Mouse (Mus musculus) midbrain, postnatal 0 days (tissue): ENCODE results near the gene Tubb3. TPM values are rescaled to one million over a fixed set of nuclear protein-coding genes. Genes with fewer than 3 reads are reported as not detected.

Experiments used
- ATAC-seq: fragments of 200-750 bp; cut with Nextera tagmentation; 2 replicates; pipeline ENCODE4 v1.8.0; 2017; ENCODE audit warnings: moderate number of reproducible peaks, mild to moderate bottlenecking, moderate TSS enrichment, moderate library complexity; ENCODE audit not compliant: low FRiP score
- DNase-seq: peaks from one replicate; pipeline ENCODE4 v3.0.0-alpha.2; 2015; ENCODE audit warnings: low spot score
- H3K27ac ChIP-seq: fragments of 300-500 bp; sonication (generic); 2 replicates; pipeline ENCODE4 v1.5.1; 2014; ENCODE audit warnings: low read depth, mild to moderate bottlenecking, low read length, mixed read lengths
- H3K27me3 ChIP-seq: fragments of 300-500 bp; sonication (generic); 2 replicates; pipeline ENCODE4 v1.6.1; 2014; ENCODE audit warnings: low read length, control low read depth, mixed read lengths; ENCODE audit not compliant: insufficient read depth
- H3K36me3 ChIP-seq: fragments of 300-500 bp; sonication (generic); 2 replicates; pipeline ENCODE4 v1.6.1; 2014; ENCODE audit warnings: low read length, control low read depth, mixed read lengths; ENCODE audit not compliant: insufficient read depth
- H3K4me1 ChIP-seq: fragments of 300-500 bp; sonication (generic); 2 replicates; pipeline ENCODE4 v1.6.1; 2014; ENCODE audit warnings: mild to moderate bottlenecking, control low read depth, antibody characterized with exemption, low read length, mixed read lengths; ENCODE audit not compliant: insufficient read depth
- H3K4me2 ChIP-seq: fragments of 300-500 bp; sonication (generic); 2 replicates; pipeline ENCODE4 v1.6.1; 2014; ENCODE audit warnings: low read depth, mild to moderate bottlenecking, low read length, mixed read lengths; ENCODE audit not compliant: poor library complexity, severe bottlenecking
- H3K4me3 ChIP-seq: fragments of 300-500 bp; sonication (generic); 2 replicates; pipeline ENCODE4 v1.5.1; 2014; ENCODE audit warnings: low read depth, mild to moderate bottlenecking, low read length, moderate library complexity
- H3K9ac ChIP-seq: fragments of 300-500 bp; sonication (generic); replicated peaks from 2 replicates; pipeline ENCODE4 v1.6.1; 2014; ENCODE audit warnings: mild to moderate bottlenecking, low read length, moderate library complexity, mixed read lengths; ENCODE audit not compliant: poor library complexity, severe bottlenecking
- H3K9me3 ChIP-seq: fragments of 300-500 bp; sonication (generic); 2 replicates; pipeline ENCODE4 v1.6.1; 2016; ENCODE audit warnings: low read length, control low read depth
- CTCF ChIP-seq: IDR thresholded peaks from 2 replicates; pipeline ENCODE4 v1.5.1; 2016; ENCODE audit warnings: antibody characterized with exemption, mild to moderate bottlenecking
- WGBS: fragments of 180-500 bp; shearing (Covaris S2); extraction: QIAGEN DNeasy Blood & Tissue Kit; methylation state at CpG from one replicate; pipeline ENCODE4 v1.1.7; 2014; 5-methylcytosine and 5-hydroxymethylcytosine counted together
- polyA plus RNA-seq: library from polyadenylated mRNA; unstranded; fragments of >200 nt; fragmentation: Nextera tagmentation; extraction: Ambion mirVana; gene quantifications from 2 replicates; pipeline ENCODE4 v1.2.1, GENCODE M21; 2015
- total RNA-seq: library from RNA; depleted of rRNA; stranded (reverse); fragments of >200 nt; gene quantifications from 2 replicates; pipeline ENCODE4 v1.2.3, GENCODE M21; 2014

Tubb3 gene
- total and polyA plus RNA-seq, 2 experiments from 2014 or later: 1,921 to 3,963 TPM

DNA sequence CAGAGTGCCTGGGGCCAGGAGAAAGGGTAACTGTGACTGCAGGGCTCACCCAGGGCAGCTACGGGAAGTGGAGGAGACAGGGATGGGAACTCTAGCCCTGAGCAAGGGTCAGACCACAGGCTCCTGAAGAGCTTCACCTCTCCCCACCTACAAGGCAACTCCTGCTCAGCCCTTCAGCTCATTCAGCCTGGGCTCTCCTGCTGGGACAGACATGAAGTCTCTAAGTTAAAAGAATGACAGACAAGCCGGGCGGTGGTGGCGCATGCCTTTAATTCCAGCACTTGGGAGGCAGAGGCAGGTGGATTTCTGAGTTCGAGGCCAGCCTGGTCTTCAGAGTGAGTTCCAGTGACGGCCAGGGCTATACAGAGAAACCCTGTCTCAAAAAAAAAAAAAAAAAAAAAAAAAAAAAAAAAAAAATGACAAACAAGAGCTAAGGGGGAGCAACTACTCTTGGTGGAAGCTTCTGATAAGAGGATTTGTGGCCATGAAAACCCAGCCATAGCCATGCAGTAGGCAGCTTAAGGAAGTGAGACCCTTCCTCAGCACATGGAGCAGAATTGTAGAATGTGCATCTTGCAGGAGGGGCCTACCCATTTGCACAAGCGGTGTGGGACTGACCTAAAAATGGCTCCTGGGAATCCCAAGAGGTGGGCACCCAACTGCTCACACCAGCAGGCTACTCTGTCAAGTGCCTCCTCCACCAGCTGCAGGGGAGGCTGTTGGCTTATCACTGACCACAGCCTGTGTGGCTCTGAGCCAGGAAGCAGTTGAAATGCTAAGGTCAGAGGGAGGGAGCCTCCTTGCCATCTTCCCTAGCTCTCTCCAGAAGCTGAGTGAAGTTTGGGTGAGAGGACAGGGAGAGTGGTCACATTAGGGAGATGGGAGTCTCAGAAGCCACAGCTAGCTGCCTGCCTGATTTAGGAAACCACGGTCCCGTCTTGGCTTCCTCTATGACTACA lies 2.4 kb upstream of the Tubb3 start:
- 75% methylated on average over 9 of the region's 9 CpGs for WGBS
- Histone ChIP-seq H3K27me3 (no peaks in the 10 kb centered on the region), H3K9ac (peak overlapping the region; percentile 77; the same call in 1 of the 2 replicates), H3K9me3 (no peaks in the 10 kb centered on the region), H3K4me3 (0 out of 2 replicates have a peak overlapping the region, but pooled peaks have one; percentile 47), H3K4me2 (peak overlapping the region; percentile 89), H3K36me3 (no peaks in the 10 kb centered on the region), H3K4me1 (peaks cover 14% of the 10 kb centered on the region), H3K27ac (peak overlapping the region; percentile 98; the same call in 1 of the 2 replicates)
- TF ChIP-seq CTCF: no peak
- ATAC-seq: no peak
- DNase-seq: no peak

- TF ChIP-seq CTCF: no peak
- no peaks in the 10 kb centered on the region for H3K36me3 ChIP-seq
- peak overlapping the region; percentile 89 for H3K4me2 ChIP-seq
- peak overlapping the region; percentile 98 for H3K27ac ChIP-seq
- DNase-seq: peak; percentile 83
- H3K9me3 ChIP-seq: no peaks in the 10 kb centered on the region
- H3K4me1 ChIP-seq: peaks cover 14% of the 10 kb centered on the region
- ATAC-seq: no peak
- no peaks in the 10 kb centered on the region for H3K27me3 ChIP-seq
- H3K4me3 ChIP-seq: peak overlapping the region; percentile 47
- peak overlapping the region; percentile 77 for H3K9ac ChIP-seq
- 15% methylated on average over 8 of the region's 8 CpGs for WGBS
Measured at GRCm38 (mm10) chr8:123410049-123410587, 1.1 kb upstream of the Tubb3 start.

- H3K9me3 ChIP-seq: no peaks in the 10 kb centered on the region
- H3K9ac ChIP-seq: peak overlapping the region; percentile 77
- TF ChIP-seq CTCF: no peak
- peaks cover 14% of the 10 kb centered on the region for H3K4me1 ChIP-seq
- ATAC-seq: peak; percentile 22; the same call in 1 of the 2 replicates
- 2% methylated on average over 11 of the region's 11 CpGs for WGBS
- H3K27ac ChIP-seq: peak overlapping the region; percentile 98
- peak overlapping the region; percentile 47 for H3K4me3 ChIP-seq
- no peaks in the 10 kb centered on the region for H3K36me3 ChIP-seq
- DNase-seq: peak; percentile 38
- peak overlapping the region; percentile 89 for H3K4me2 ChIP-seq
- H3K27me3 ChIP-seq: no peaks in the 10 kb centered on the region
Measured at GRCm38 (mm10) chr8:123410788-123411187, 436 bp upstream of the Tubb3 start.

- peak overlapping the region; percentile 47 for H3K4me3 ChIP-seq
- ATAC-seq (peak; percentile 54), DNase-seq (peak; percentile 50)
- peaks cover 19% of the 10 kb centered on the region for H3K4me1 ChIP-seq
- no peaks in the 10 kb centered on the region for H3K27me3 ChIP-seq
- TF ChIP-seq CTCF: no peak
- H3K9ac ChIP-seq: peak overlapping the region; percentile 77
- H3K9me3 ChIP-seq: no peaks in the 10 kb centered on the region
- peak overlapping the region; percentile 98 for H3K27ac ChIP-seq
- H3K4me2 ChIP-seq: peak overlapping the region; percentile 89
- 2% methylated on average over 16 of the region's 16 CpGs for WGBS
- 0 out of 2 replicates have a peak, but pooled peaks cover 3% of the 10 kb centered on the region for H3K36me3 ChIP-seq
Measured at GRCm38 (mm10) chr8:123411781-123412327, 630 bp downstream of the Tubb3 start.

DNA sequence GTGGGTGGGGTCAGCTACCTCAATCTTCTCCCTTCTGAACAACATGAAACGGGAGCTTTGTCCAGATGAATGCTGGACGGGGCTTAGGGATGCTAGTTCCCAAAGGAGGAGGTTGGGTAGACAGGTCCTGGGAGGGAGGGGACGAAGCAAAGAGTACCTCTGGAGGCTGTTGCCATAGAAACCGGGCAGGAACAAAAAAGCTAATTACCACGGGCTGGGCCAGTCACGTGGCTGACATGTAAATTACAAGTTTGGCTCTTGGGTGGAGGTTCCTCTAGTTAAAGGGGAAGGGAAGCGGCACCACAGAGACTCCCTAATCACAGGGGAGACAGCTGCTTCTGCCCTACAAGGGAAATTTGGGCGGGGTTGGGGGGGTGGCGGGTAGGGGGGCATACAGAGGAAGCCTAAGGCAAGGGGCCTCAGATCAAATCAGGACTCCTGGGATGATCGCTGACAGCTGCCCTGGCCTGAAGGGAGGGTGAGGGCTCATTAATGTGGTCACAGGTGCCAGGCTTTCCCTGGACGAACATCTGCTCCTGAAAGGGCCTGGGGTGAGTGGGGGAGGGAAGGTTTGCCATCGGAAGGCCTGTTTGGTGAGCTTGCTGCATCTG lies 1.4 kb downstream of the Tubb3 start:
- Histone ChIP-seq H3K9me3 (no peaks in the 10 kb centered on the region), H3K4me3 (peak overlapping the region; percentile 47), H3K36me3 (0 out of 2 replicates have a peak, but pooled peaks cover 3% of the 10 kb centered on the region), H3K4me1 (peaks cover 21% of the 10 kb centered on the region), H3K27ac (peak overlapping the region; percentile 98), H3K27me3 (no peaks in the 10 kb centered on the region), H3K4me2 (peak overlapping the region; percentile 89), H3K9ac (peak overlapping the region; percentile 77)
- WGBS: 3% methylated on average over 12 of the region's 12 CpGs
- DNase-seq (peak; percentile 88), ATAC-seq (no peak)
- no peak for TF ChIP-seq CTCF
